Mouse (Mus musculus) megakaryocyte, embryonic 14.5 days (primary cell): ENCODE measurements around the gene Pcmt1.

Source experiments
- FLI1 ChIP-seq: IDR thresholded peaks from 2 replicates; pipeline ENCODE4 v1.6.1; 2012; ENCODE audit warnings: low read length, inconsistent platforms, mixed read lengths
- GATA1 ChIP-seq: IDR thresholded peaks from 3 replicates; pipeline ENCODE4 v1.6.1; 2012; ENCODE audit warnings: mixed read lengths, low read length, inconsistent platforms, borderline replicate concordance

GRCm38 (mm10) chr10:7582891-7583557 is 97.9 kb downstream of the Pcmt1 start:
- TF ChIP-seq GATA1 (no peak), FLI1 (no peak)
